Mouse (Mus musculus) right cerebral cortex, postnatal 36 days (tissue): ENCODE results near the gene Greb1.

Experiments
- DNase-seq, 2 experiments: peaks; one replicate each; pipeline ENCODE4 v3.0.0; 2022; ENCODE audit warnings: low spot score in 2 of 2, mixed read lengths in 1 of 2

The Greb1 gene

GRCm38 (mm10) chr12:16694783-16695182, 105.9 kb downstream of the Greb1 start:
- DNase-seq = no peak

GRCm38 (mm10) chr12:16690631-16691030, 110.1 kb downstream of the Greb1 start:
- DNase-seq = no peak

GRCm38 (mm10) chr12:16672246-16672645, 128.4 kb downstream of the Greb1 start:
- no peak for DNase-seq

GRCm38 (mm10) chr12:16669176-16669575, 131.5 kb downstream of the Greb1 start:
- no peak for DNase-seq

GRCm38 (mm10) chr12:16665022-16665421, 135.7 kb downstream of the Greb1 start:
- DNase-seq = no peak

GRCm38 (mm10) chr12:16662955-16663585, 137.6 kb downstream of the Greb1 start:
- DNase-seq = peak in 1 of 2 experiments; percentile 36

GRCm38 (mm10) chr12:16661936-16662335, 138.8 kb downstream of the Greb1 start:
- no peak for DNase-seq

- no peak for DNase-seq
These were observed 139.2 kb downstream of the Greb1 start for GRCm38 (mm10) chr12:16661459-16661858.

- peak in 1 of 2 experiments; percentile 14 for DNase-seq
These were observed 143.5 kb downstream of the Greb1 start for GRCm38 (mm10) chr12:16656906-16657875.

- no peak for DNase-seq
These were observed 145.1 kb downstream of the Greb1 start for GRCm38 (mm10) chr12:16655604-16656003.

GRCm38 (mm10) chr12:16653332-16654093, 147.2 kb downstream of the Greb1 start, which contains the start of gene Ntsr2:
TSS of gene Ntsr2 (plus strand) at chr12:16653382.
- DNase-seq = peak; percentile 66 to 70

- DNase-seq = no peak
These were observed 150.9 kb downstream of the Greb1 start for GRCm38 (mm10) chr12:16649819-16650218.

GRCm38 (mm10) chr12:16648273-16648672, 152.4 kb downstream of the Greb1 start:
- DNase-seq = no peak

- DNase-seq = no peak
These were observed 153.8 kb downstream of the Greb1 start for GRCm38 (mm10) chr12:16646780-16647409.

GRCm38 (mm10) chr12:16644698-16645097, 156.0 kb downstream of the Greb1 start:
- DNase-seq = no peak

- DNase-seq = peak in 1 of 2 experiments; percentile 25
These were observed 157.0 kb downstream of the Greb1 start for GRCm38 (mm10) chr12:16643508-16644345.

GRCm38 (mm10) chr12:16642000-16642399, 158.7 kb downstream of the Greb1 start:
- no peak for DNase-seq

GRCm38 (mm10) chr12:16640075-16640474, 160.6 kb downstream of the Greb1 start:
- no peak for DNase-seq

- DNase-seq = no peak
These were observed 161.5 kb downstream of the Greb1 start for GRCm38 (mm10) chr12:16639078-16639771.

GRCm38 (mm10) chr12:16635816-16636215, 164.9 kb downstream of the Greb1 start:
- DNase-seq = no peak
